ENCODE assay signal across 17 mouse cellular contexts in genomic region chr1:132265936-132266335, GRCm38 (mm10). TPM values are rescaled to one million over a fixed set of nuclear protein-coding genes. Genes with fewer than 3 reads are reported as not detected.
"Had no signal": no experiment of that assay in that cellular context is flagged by ENCODE, and none has a peak within 500 bp of the region (broad histone marks: within the 10 kb centered on the region; RNA-seq: fewer than 3 reads in every experiment).

No protein-coding gene starts in this region.

- H3K4me2 ChIP-seq: liver, embryonic 13.5 days; lung, embryonic 14.5 days; midbrain, embryonic 11.5 days had no signal

- H3K4me3 ChIP-seq: left cerebral cortex, adult 2 months; liver, embryonic 13.5 days had no signal

- H3K9me3 ChIP-seq: liver, embryonic 13.5 days had no signal

- H3K27ac ChIP-seq: left cerebral cortex, adult 2 months had no signal

- DNase-seq: kidney, adult 18-20 months; kidney, postnatal 25 days; layer of hippocampus, postnatal 36 days; liver, embryonic 13.5 days; lung, embryonic 14.5 days; thymus, adult 18-20 months; thymus, postnatal 4 days had no signal

- H3K9ac ChIP-seq: lung, embryonic 14.5 days had no signal

- H3K36me3 ChIP-seq: liver, embryonic 13.5 days had no signal

RNA-seq across cellular contexts. Expression of gene Klhdc8a, which starts 32.5 kb away (rescaled TPM):
- polyA plus RNA-seq: limb, embryonic 11.5 days had no signal

RNA-seq across cellular contexts. Expression of gene Gm10188, which starts 36.4 kb away (rescaled TPM):
- polyA plus RNA-seq: limb, embryonic 11.5 days; limb, embryonic 14.5 days; liver, adult 2 months; liver, embryonic 13.5 days; liver, embryonic 16.5 days; lung, embryonic 14.5 days; neural tube, embryonic 11.5 days; small intestine, adult 2 months; spleen, adult 2 months; stomach, embryonic 16.5 days had no signal
